Mouse (Mus musculus): ENCODE measurements around the gene Fryl. TPM values are rescaled to one million over a fixed set of nuclear protein-coding genes. Genes with fewer than 3 reads are reported as not detected.

Fryl gene
- polyA plus RNA-seq, 1 experiment from 2014 or later: 36.8 TPM

GRCm38 (mm10) chr5:73056937-73057336, 199.5 kb downstream of the Fryl start:
- Histone ChIP-seq H3K9ac (ENCODE audit: low read length) (no peak overlapping the region), H3K9me3 (ENCODE audit: control insufficient read depth, low read length) (no peaks in the 10 kb centered on the region), H3K36me3 (ENCODE audit: control insufficient read depth, insufficient read depth, low read length) (peaks cover 73% of the 10 kb centered on the region), H3K4me3 (ENCODE audit: low read depth, low read length) (no peak overlapping the region), H3K27ac (ENCODE audit: low read depth) (no peak overlapping the region), H3K4me1 (replicated peaks; ENCODE audit: control insufficient read depth, insufficient read depth, low read length) (no peaks in the 10 kb centered on the region), H3K4me2 (ENCODE audit: low read length) (no peak overlapping the region), H3K27me3 (replicated peaks; ENCODE audit: control insufficient read depth, insufficient read depth, low read length) (no peaks in the 10 kb centered on the region)
- WGBS: 74% methylated on average over 5 of the region's 5 CpGs
- ATAC-seq (replicated peaks; ENCODE audit: low FRiP score, low TSS enrichment, low read depth) (no peak), DNase-seq (ENCODE audit: low spot score) (no peak)

- no peak for DNase-seq (ENCODE audit: low spot score)
- Histone ChIP-seq H3K9ac (ENCODE audit: low read length) (no peak overlapping the region), H3K27me3 (replicated peaks; ENCODE audit: control insufficient read depth, insufficient read depth, low read length) (no peaks in the 10 kb centered on the region), H3K4me2 (ENCODE audit: low read length) (no peak overlapping the region), H3K4me1 (replicated peaks; ENCODE audit: control insufficient read depth, insufficient read depth, low read length) (no peaks in the 10 kb centered on the region), H3K9me3 (ENCODE audit: control insufficient read depth, low read length) (no peaks in the 10 kb centered on the region), H3K36me3 (ENCODE audit: control insufficient read depth, insufficient read depth, low read length) (peaks cover 77% of the 10 kb centered on the region), H3K4me3 (ENCODE audit: low read depth, low read length) (no peak overlapping the region), H3K27ac (ENCODE audit: low read depth) (no peak overlapping the region)
- 89% methylated on average over 6 of the region's 6 CpGs for WGBS
- no peak for ATAC-seq (replicated peaks; ENCODE audit: low FRiP score, low TSS enrichment, low read depth)
These were observed 200.0 kb downstream of the Fryl start for GRCm38 (mm10) chr5:73056457-73056856.

- Histone ChIP-seq H3K9me3 (ENCODE audit: control insufficient read depth, low read length) (no peaks in the 10 kb centered on the region), H3K4me2 (ENCODE audit: low read length) (no peak overlapping the region), H3K4me3 (ENCODE audit: low read depth, low read length) (no peak overlapping the region), H3K36me3 (ENCODE audit: control insufficient read depth, insufficient read depth, low read length) (peaks cover 90% of the 10 kb centered on the region), H3K27ac (ENCODE audit: low read depth) (no peak overlapping the region), H3K9ac (ENCODE audit: low read length) (no peak overlapping the region), H3K4me1 (replicated peaks; ENCODE audit: control insufficient read depth, insufficient read depth, low read length) (no peaks in the 10 kb centered on the region), H3K27me3 (replicated peaks; ENCODE audit: control insufficient read depth, insufficient read depth, low read length) (no peaks in the 10 kb centered on the region)
- no peak for DNase-seq (ENCODE audit: low spot score)
- no peak for ATAC-seq (replicated peaks; ENCODE audit: low FRiP score, low TSS enrichment, low read depth)
- 93% methylated on average over 8 of the region's 8 CpGs for WGBS
These were observed 202.5 kb downstream of the Fryl start for GRCm38 (mm10) chr5:73053933-73054332.

GRCm38 (mm10) chr5:73047651-73048245, 208.7 kb downstream of the Fryl start:
- ATAC-seq (replicated peaks; ENCODE audit: low FRiP score, low TSS enrichment, low read depth) (no peak), DNase-seq (ENCODE audit: low spot score) (no peak)
- Histone ChIP-seq H3K9me3 (ENCODE audit: control insufficient read depth, low read length) (no peaks in the 10 kb centered on the region), H3K4me1 (replicated peaks; ENCODE audit: control insufficient read depth, insufficient read depth, low read length) (no peaks in the 10 kb centered on the region), H3K36me3 (ENCODE audit: control insufficient read depth, insufficient read depth, low read length) (peaks cover 79% of the 10 kb centered on the region), H3K27me3 (replicated peaks; ENCODE audit: control insufficient read depth, insufficient read depth, low read length) (no peaks in the 10 kb centered on the region), H3K4me2 (ENCODE audit: low read length) (no peak overlapping the region), H3K4me3 (ENCODE audit: low read depth, low read length) (no peak overlapping the region), H3K27ac (ENCODE audit: low read depth) (no peak overlapping the region), H3K9ac (ENCODE audit: low read length) (no peak overlapping the region)
- WGBS: 73% methylated on average over 7 of the region's 7 CpGs

- no peaks in the 10 kb centered on the region for H3K27me3 ChIP-seq (replicated peaks; ENCODE audit: control insufficient read depth, insufficient read depth, low read length)
- no peaks in the 10 kb centered on the region for H3K4me1 ChIP-seq (replicated peaks; ENCODE audit: control insufficient read depth, insufficient read depth, low read length)
- no peak overlapping the region for H3K27ac ChIP-seq (ENCODE audit: low read depth)
- H3K4me3 ChIP-seq (ENCODE audit: low read depth, low read length): no peak overlapping the region
- H3K9ac ChIP-seq (ENCODE audit: low read length): no peak overlapping the region
- no peak for ATAC-seq (replicated peaks; ENCODE audit: low FRiP score, low TSS enrichment, low read depth)
- WGBS: 96% methylated on average over 2 of the region's 2 CpGs
- H3K9me3 ChIP-seq (ENCODE audit: control insufficient read depth, low read length): no peaks in the 10 kb centered on the region
- peaks cover 51% of the 10 kb centered on the region for H3K36me3 ChIP-seq (ENCODE audit: control insufficient read depth, insufficient read depth, low read length)
- no peak for DNase-seq (ENCODE audit: low spot score)
- no peak overlapping the region for H3K4me2 ChIP-seq (ENCODE audit: low read length)
These were observed 212.4 kb downstream of the Fryl start for GRCm38 (mm10) chr5:73044055-73044454.

GRCm38 (mm10) chr5:73032481-73032880, 223.9 kb downstream of the Fryl start:
- Histone ChIP-seq H3K36me3 (ENCODE audit: control insufficient read depth, insufficient read depth, low read length) (peaks cover 66% of the 10 kb centered on the region), H3K27ac (ENCODE audit: low read depth) (no peak overlapping the region), H3K4me2 (ENCODE audit: low read length) (no peak overlapping the region), H3K4me3 (ENCODE audit: low read depth, low read length) (no peak overlapping the region), H3K9me3 (ENCODE audit: control insufficient read depth, low read length) (no peaks in the 10 kb centered on the region), H3K9ac (ENCODE audit: low read length) (no peak overlapping the region), H3K4me1 (replicated peaks; ENCODE audit: control insufficient read depth, insufficient read depth, low read length) (no peaks in the 10 kb centered on the region), H3K27me3 (replicated peaks; ENCODE audit: control insufficient read depth, insufficient read depth, low read length) (no peaks in the 10 kb centered on the region)
- no peak for DNase-seq (ENCODE audit: low spot score)
- 79% methylated on average over 11 of the region's 11 CpGs for WGBS
- ATAC-seq (replicated peaks; ENCODE audit: low FRiP score, low TSS enrichment, low read depth): no peak

GRCm38 (mm10) chr5:73028646-73029045, 227.8 kb downstream of the Fryl start:
- no peaks in the 10 kb centered on the region for H3K27me3 ChIP-seq (replicated peaks; ENCODE audit: control insufficient read depth, insufficient read depth, low read length)
- no peak overlapping the region for H3K9ac ChIP-seq (ENCODE audit: low read length)
- no peak overlapping the region for H3K27ac ChIP-seq (ENCODE audit: low read depth)
- DNase-seq (ENCODE audit: low spot score) (no peak), ATAC-seq (replicated peaks; ENCODE audit: low FRiP score, low TSS enrichment, low read depth) (no peak)
- 78% methylated on average over 13 of the region's 13 CpGs for WGBS
- H3K4me3 ChIP-seq (ENCODE audit: low read depth, low read length): no peak overlapping the region
- H3K4me2 ChIP-seq (ENCODE audit: low read length): no peak overlapping the region
- H3K4me1 ChIP-seq (replicated peaks; ENCODE audit: control insufficient read depth, insufficient read depth, low read length): no peaks in the 10 kb centered on the region
- H3K36me3 ChIP-seq (ENCODE audit: control insufficient read depth, insufficient read depth, low read length): peaks cover 69% of the 10 kb centered on the region
- H3K9me3 ChIP-seq (ENCODE audit: control insufficient read depth, low read length): no peaks in the 10 kb centered on the region

- Histone ChIP-seq H3K9ac (ENCODE audit: low read length) (no peak overlapping the region), H3K4me3 (ENCODE audit: low read depth, low read length) (no peak overlapping the region), H3K27ac (ENCODE audit: low read depth) (no peak overlapping the region), H3K9me3 (ENCODE audit: control insufficient read depth, low read length) (no peaks in the 10 kb centered on the region), H3K4me2 (ENCODE audit: low read length) (no peak overlapping the region), H3K27me3 (replicated peaks; ENCODE audit: control insufficient read depth, insufficient read depth, low read length) (no peaks in the 10 kb centered on the region), H3K36me3 (ENCODE audit: control insufficient read depth, insufficient read depth, low read length) (peaks cover 48% of the 10 kb centered on the region), H3K4me1 (replicated peaks; ENCODE audit: control insufficient read depth, insufficient read depth, low read length) (no peaks in the 10 kb centered on the region)
- ATAC-seq (replicated peaks; ENCODE audit: low FRiP score, low TSS enrichment, low read depth) (no peak), DNase-seq (ENCODE audit: low spot score) (no peak)
- WGBS: 90% methylated on average over 13 of the region's 13 CpGs
These were observed 232.6 kb downstream of the Fryl start for GRCm38 (mm10) chr5:73023801-73024200.

GRCm38 (mm10) chr5:73014745-73015144, 241.7 kb downstream of the Fryl start:
- Histone ChIP-seq H3K27ac (ENCODE audit: low read depth) (no peak overlapping the region), H3K36me3 (ENCODE audit: control insufficient read depth, insufficient read depth, low read length) (no peaks in the 10 kb centered on the region), H3K27me3 (replicated peaks; ENCODE audit: control insufficient read depth, insufficient read depth, low read length) (peaks cover 20% of the 10 kb centered on the region), H3K9ac (ENCODE audit: low read length) (no peak overlapping the region), H3K9me3 (ENCODE audit: control insufficient read depth, low read length) (no peaks in the 10 kb centered on the region), H3K4me1 (replicated peaks; ENCODE audit: control insufficient read depth, insufficient read depth, low read length) (no peaks in the 10 kb centered on the region), H3K4me2 (ENCODE audit: low read length) (no peak overlapping the region), H3K4me3 (ENCODE audit: low read depth, low read length) (no peak overlapping the region)
- 37% methylated on average over 9 of the region's 9 CpGs for WGBS
- ATAC-seq (replicated peaks; ENCODE audit: low FRiP score, low TSS enrichment, low read depth) (no peak), DNase-seq (ENCODE audit: low spot score) (peak; percentile 59)
